Mouse (Mus musculus) heart, postnatal 0 days (tissue): ENCODE data around the gene Fam19a3.

Experiments
- CTCF ChIP-seq: IDR thresholded peaks from 2 replicates; pipeline ENCODE4 v1.5.1; 2016; ENCODE audit warnings: antibody characterized with exemption, control low read depth, low read depth
- EP300 ChIP-seq: IDR thresholded peaks from 2 replicates; pipeline ENCODE4 v1.6.1; 2016; ENCODE audit warnings: antibody characterized with exemption, low read depth

- TF ChIP-seq CTCF: no peak
- no peak for TF ChIP-seq EP300
These were observed 10.7 kb downstream of the Fam19a3 start for GRCm38 (mm10) chr3:104770918-104771317.
